Mouse (Mus musculus) granulocyte monocyte progenitor cell, adult 5-6 weeks (primary cell): ENCODE results near the gene Ccdc122. TPM values are rescaled to one million over a fixed set of nuclear protein-coding genes. Genes with fewer than 3 reads are reported as not detected.
"Not testable (repeated sequence)": the region's sequence is repeated elsewhere in the genome, so short reads cannot be mapped to it uniquely, and the experiment has no call there.

ENCODE experiments used
- ATAC-seq: replicated peaks from 2 replicates; pipeline ENCODE4 v1.8.0; 2016; ENCODE audit warnings: mild to moderate bottlenecking, moderate TSS enrichment, inconsistent platforms; ENCODE audit not compliant: poor library complexity, severe bottlenecking
- total RNA-seq, 2 experiments: library from RNA; stranded (forward) in 1 of 2; stranded (reverse) in 1 of 2; fragments of 200-712, 200-1000 nt in 1 of 2; fragments of >200 nt in 1 of 2; fragmentation: Nextera tagmentation in 1 of 2; gene quantifications; 2 replicates each; pipeline ENCODE4 v1.2.3; 2014 to 2017

Gene Ccdc122
- total RNA-seq (2014; fragmentation: Nextera tagmentation) (8.9 and 13.6 TPM in 2 replicates), total RNA-seq (2017) (14.8 and 27.9 TPM in 2 replicates)

DNA sequence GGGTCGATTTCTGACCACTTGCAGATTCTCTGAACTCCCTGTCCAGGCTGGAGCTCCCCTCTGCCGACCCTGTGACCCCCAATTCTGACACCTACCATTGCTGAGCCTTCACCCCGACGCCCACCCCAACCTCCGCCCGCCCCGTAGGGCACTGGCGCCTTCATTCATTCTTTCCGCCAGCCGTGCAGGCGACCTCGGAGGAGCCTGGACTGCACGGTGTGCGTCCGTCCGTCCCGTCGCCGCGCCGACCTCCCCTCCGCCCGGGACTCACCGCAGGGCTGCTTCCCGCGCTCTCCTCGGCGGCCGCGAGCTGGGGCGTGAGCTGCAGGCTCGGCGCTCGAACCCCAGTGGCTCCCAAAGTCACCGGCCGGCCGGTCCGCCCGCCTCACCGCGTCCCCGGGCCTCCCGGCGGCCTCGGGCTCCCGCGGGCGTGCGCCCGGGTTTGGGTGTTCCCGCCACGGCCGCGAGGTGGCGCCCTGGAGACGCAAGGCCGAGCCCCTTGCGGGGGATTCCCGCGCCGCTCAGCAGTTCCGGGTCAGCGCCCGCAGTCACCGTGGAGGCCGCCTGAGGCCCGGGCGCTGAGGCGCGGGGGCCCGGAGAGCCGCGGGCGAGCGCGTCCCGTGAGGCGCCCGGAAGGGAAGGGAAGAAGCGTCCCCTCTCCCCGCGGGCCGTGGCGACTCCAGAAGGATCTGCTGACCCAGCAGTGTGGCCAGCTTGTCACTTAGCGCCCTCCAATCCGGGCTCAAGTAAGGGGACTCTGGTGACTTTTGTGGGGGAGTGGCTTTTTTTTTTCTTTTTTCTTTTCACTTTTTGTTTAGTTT, at the start of gene Ccdc122, which contains the start of gene Lacc1:
Ccdc122 (plus strand) TSS at position 547 of the 821 bp plus-strand sequence.
Lacc1 (minus strand) TSS at position 679 of the 821 bp plus-strand sequence.
- peak; percentile 58 for ATAC-seq

DNA sequence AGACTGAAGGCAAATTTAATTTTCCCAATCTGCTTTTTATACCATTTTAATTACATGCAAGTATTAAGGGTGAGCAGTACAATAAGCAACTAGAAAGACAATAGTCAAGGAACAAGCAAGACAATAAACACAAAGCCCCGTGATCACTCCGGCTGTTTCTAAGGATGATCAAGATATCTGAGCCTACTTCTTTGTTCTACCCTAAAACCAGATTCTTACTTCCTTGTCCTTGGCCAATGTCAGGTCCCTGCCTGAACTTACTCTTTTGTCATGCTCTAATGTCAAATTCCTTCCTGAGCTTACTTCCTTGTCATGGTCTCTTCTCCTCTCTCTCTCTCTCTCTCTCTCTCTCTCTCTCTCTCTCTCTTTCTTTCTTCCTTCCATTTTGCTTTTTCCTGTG, 46.2 kb upstream of the Ccdc122 start:
- not testable (repeated sequence) for ATAC-seq

DNA sequence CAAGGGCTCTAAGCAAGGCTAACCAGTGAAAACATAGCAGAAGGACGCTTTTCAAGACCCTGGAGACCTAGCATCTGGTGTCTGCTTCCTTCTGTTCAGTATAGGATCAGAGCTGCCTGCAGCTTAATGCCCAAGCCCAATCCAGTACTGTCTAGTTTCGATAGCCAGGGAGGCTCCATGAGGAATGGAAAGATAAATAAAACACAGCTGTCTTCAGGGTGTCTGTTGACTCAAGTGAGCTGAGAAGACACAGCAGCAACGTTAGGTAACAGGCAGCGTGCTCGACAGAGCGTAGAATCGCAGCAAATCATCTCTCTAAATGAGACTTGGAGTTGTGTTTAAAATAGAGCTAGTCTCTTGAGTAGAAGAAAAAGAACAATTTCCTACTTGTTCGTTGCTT, 31.8 kb upstream of the Ccdc122 start:
- ATAC-seq, result no peak

DNA sequence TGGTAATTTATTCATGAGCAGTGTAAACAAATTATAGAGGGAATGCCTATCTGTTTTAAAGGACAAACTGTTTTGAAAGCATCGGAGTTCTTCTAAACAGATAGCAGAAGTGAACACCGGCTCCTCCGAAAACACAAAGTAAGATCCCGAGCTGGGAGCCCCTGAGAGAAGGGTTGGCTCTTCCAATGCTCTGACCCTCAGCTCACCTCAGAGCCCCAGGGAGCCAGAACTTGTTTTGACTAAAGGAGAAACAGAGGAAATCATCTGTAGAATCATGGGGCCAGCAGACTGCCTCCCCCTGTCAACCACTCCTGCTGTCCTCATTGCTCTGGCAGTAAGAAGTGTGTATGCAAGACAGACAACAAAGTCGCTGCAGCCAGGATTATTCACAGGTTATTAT, 31.0 kb upstream of the Ccdc122 start:
- ATAC-seq, result no peak

DNA sequence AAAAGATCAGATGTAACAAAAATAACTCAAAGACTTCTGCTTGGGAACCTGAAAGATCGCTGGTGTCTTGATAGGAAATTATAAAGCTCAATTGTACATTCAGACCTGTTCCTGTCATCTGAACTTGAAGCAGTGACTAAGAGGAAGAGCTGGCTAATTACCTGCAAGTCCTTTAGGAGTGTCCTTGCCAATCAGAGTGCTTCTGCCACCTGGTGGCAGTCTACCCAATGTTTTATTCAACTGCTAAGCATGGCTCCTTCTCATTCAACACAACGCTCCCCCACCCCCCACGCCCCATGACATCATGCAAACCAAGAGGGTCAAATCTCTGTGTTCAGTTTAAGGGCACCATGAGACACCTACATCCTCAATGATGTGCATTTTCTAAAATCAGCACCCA, 28.3 kb upstream of the Ccdc122 start:
- ATAC-seq, result peak; percentile 85

DNA sequence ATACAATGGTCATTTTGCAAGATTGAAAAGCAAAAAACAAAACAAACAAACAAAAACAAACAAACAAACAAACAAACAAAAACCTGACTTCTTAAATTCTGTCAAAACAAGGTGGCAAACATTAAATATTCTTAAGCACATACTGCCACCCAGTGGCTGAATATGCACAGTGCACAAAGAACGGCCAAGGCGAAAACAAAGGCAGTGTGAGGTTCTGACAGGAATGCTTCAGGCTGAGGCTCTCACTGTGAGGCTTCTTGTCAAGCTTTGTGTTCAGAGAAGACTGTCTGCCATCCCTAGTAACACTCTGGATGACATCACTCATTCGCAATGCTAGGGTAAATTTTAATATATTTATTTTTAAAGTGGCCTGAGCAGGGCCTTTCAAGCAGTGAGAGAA, 24.8 kb upstream of the Ccdc122 start:
- ATAC-seq, result peak; percentile 67

DNA sequence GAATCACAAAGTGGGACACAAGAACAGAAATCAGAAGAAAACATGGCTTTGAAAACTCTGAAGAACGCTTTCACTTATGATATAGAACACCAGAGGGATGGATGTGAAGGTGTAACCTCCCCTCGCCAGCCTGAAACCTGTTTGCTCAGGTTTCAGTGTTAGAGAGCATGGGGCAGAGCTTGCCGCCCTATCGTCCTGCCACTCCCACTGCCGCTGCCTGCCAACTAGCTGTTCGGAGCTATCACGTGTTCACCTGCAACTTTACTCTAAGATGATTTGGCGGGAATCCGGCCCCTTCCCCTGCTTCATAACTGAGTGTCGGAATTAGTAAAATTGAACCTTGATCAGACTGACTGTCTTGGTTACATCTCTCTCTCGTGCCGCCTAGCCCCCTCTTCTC, 19.8 kb upstream of the Ccdc122 start:
- ATAC-seq, result not testable (repeated sequence)

DNA sequence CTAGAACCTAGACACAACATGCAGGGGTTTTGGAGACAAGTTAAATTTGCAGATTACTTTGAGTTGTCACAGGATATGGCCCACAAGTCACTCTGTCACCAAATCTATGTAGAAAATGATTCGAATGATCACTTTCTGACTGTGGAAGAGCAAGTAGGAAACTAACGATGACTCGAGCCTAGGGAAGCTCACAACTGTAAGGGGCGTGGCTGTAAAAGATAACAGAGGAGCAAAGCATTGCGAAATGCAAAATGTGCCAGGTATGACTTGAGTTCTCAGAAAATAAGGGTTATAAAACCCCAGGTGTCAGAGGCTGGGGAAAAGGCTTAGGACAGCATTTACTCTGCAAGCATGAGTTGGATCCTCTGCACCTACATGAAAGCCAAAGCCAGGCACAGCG, 19.4 kb upstream of the Ccdc122 start:
- ATAC-seq, result no peak

DNA sequence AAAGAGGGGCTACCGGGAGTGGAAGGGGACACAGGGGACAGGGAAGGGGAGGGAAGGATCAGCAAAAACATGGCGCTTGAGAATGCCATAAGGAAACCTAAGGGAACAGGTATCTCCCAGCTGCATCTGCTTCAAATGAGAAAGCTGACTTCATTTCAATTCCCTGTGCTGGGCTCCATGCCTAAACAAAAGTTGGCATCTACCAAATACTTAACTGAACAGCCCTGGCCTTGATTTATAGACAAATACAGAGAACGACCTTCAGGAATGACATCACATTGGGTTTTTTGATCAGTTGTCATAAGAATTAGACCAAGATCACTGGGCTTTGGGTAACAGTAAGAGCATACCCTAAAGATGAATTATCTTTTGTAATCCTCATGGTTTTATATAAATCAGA, 12.1 kb upstream of the Ccdc122 start:
- no peak for ATAC-seq

DNA sequence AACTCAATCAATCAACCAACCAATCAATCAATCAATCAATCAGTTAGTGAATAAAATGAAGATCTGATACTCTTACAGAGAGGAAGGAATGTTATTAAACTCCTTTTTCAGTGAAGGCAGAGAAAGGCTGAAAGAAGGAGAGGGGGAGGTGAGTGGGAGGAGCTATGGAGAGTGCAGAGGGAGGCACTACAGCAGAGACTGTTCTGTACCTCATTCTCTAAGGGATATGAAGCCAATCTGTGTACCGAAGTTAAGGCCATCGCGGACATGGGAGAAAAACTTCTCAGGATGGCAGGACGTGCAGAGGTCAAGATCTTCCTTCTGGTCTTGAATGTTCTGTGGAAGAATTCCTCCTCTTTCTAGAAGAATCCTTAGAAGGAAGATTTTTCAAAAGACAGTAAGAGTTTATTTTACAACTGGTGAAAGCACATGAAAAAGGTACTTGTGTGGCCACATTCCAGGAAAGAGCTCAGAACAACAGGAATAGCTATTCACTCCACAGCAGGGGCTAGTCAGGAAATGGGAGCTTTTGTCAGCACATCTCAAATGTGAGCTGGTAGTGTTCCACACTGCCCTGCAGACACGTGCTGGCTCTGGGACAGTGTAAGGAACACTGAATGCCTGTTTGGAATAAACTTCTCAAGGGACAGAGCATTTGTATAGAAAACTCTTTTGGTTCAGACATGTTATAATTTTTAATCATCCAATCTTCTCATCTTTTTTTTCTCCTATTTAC, 7.1 kb upstream of the Ccdc122 start:
- no peak for ATAC-seq

DNA sequence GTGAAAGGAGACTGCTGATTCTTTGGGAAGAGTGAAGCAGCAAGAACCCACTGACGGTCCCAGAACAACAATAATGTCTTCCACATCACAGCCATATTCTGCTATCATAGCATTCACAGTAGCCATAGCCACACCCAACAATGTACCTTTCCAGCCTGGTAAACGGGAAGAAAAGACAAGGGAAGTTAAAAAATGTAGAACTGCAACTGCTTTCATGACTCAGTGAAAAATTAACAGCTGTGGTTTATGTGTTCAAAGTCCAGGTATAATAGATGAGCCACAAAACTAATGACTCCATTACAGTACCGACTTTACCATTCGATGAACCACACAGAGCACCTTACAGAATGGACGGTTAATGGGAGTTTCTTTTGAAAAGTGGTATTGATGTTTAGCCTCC, 5.8 kb upstream of the Ccdc122 start:
- no peak for ATAC-seq

DNA sequence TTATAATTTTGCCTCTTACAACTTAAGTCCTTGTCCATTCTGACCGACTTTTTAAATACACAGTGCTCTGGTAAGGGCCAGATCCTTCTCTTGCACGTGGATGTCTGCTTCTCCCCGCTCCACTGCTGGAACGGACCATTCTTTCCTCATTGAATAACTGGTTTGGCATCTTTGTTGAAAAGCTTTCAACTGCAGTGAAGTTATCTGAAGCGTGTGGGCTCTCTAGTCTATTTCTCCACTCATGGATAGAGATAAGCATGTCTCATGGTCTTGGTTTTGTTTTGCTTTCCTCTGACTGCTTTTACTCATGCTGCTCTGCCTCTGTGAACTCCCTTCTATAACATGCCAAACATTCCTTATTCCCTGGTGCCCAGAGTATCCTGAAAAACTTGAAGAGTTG, 4.1 kb upstream of the Ccdc122 start:
- no peak for ATAC-seq

DNA sequence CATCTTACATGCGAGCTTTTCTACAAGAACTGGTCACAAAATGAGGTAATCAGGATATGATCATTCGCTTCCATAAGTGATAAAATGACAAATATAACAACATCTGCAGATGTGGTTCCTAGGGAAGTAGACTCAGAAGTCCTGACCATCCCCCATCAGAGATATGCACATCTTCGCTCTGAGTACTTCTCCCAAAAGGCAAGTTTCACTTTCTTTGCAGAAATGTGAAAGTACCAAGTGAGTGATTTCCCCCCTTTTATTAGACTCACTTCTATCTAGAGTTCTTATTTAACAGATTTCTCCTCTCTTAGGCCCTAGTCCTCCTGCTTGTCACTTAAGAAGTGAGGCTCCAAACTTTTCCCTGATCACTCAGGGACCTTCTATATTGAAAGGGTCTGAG, 3.2 kb upstream of the Ccdc122 start:
- ATAC-seq, result peak; percentile 48

DNA sequence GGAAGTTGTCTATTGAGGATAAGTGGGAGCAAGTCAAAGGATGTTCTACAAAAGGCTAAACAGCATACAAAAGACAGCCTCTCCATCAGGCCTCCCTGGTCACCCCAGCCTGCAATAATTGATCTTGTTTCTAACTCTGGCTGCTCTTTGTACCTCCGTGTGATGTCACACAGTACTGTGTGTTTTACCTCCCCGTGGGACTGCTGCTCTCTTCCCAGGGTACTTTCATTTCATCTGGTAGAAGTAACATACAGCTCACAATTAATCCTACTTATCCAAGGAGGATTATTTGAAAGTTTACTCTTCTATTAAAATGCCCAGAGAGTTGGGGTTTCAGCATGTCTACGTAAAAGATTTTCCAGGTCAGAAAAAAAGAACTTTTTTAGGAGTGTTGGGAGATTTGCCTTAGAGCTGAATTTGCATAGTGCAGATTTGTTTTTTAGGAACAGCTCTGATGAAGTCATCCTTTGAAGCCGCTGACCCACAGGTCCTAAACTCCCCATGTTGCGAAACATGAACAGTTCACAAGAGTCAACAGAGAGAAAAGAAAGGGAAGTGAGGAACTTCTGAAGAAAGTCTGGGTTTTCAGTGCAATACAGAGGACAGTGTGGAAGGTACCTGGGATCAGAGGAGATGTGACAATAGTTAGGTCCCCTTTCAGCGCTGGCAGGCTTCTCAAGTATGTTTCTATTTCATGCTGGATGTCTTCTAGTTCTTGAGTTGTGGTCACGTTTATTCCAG, 2.2 kb upstream of the Ccdc122 start:
- peak; percentile 71 for ATAC-seq

DNA sequence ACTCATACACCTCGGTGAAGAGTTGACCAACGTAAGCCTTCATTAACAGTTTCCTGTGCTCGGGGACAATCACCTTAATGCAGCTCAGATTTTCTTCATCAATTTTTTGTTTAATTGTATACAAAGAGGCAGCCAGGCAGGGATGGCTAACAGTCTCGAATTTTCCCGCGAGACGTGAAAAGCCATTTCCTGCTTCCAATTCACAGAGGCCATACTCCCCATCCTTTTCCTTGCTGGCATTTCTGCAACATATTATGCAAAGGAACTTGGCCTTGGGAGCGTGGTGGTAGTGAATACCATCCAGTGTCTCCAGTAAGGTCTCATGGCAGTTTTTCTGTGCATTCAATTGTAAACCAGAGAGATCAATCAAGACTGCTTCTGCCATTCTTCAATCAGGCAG, 1.6 kb upstream of the Ccdc122 start:
- no peak for ATAC-seq

DNA sequence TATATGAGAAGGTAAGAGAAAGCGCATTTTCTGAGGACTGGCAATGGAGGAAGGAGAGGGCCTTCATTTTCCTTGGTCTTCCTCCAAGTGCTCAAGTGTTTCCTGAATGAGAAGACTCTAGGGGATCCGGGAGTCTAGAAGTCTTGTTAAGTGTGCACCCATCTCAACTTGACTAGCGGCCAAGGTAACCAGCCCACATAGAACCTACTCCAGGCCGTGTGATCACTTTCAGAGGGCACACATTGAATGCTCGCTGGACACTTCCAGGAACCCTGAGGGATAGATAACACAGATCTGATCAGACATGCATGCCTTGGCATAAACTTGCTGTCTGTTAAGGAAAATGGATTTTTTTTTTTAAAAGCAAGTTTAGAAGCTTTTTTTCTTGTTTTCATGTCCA, 758 bp downstream of the Ccdc122 start:
- no peak for ATAC-seq

DNA sequence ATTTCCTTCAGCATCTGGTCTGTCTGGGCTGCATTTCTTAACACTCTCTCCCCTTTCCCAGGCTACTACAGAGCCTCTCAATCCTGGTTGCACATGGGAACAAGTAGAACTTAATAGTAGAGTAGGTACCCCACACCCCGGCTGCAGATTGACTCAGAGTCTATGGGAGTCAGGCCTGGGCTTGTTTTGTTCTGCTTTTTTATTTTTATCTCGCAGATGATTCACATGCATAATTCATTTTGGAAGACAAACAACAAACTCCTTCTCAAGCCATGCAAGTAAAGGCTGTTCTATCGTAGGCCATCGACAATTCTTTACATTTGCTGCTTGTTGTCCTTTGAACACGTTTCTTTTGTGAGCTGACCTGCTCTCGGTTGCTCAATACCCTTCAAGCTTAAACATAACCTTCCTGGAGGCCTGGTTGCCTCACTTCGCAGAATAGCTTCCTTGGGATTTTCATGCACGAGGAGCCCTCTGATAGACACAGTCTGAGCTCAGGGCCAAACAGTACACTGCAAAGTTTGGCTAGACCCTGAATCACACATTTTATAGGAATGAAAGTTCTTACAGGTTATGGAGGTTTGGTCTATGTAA, 1.4 kb downstream of the Ccdc122 start:
- peak; percentile 41 for ATAC-seq

DNA sequence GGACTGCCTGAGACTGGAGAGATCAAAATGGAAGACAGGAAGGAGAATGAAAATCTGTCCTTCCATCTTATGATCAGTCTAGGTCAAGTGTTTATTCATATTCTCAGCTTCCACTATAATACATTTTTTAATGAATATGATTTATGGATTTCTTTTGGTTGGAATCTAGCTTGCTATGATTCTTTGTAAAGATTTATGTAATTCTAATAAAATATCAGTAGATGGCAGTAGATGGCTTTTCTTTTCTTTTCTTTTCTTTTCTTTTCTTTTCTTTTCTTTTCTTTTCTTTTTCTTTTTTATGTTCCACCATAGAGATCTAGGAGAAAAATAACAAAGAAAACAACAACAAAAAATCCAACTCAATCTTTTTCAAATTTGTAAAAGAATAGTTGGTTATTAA, 16.7 kb downstream of the Ccdc122 start:
- ATAC-seq, result no peak

DNA sequence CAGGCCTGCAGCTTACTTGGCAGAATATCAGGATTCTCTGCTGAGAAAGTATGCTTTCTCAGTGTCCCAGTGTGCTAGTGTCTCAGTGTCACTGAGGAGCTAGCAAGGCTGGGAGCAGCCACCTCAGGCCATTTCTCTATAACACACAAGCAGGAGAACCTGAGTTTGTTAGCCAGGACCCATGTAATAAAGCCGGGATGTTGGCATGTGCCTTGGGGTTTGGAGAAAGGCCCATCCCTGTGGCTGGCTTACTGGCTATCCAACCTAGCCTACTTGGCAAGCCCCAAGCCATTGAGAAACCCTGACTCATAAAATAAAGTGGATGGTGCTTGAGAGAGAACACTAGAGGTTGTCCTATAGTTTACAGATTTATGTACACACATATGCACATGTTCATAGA, 32.8 kb downstream of the Ccdc122 start:
- no peak for ATAC-seq

DNA sequence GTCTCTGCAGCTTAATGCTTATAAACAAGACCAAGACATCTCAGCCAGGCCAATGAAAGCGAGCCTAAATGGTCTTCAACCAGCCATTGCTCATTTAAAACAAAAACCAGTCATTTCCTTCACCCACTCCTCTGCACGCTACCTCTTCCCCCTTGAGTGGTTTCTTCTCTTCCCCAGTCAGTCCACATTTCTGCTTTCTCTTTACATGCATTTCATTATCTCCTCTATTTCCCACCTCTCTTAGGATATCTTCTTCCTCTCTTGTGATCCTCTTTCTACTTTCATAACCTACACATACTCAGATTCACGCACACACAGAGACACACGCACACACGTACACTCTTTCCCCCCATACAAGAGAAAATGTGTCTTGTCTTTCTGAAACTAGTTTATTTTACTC, 44.7 kb downstream of the Ccdc122 start:
- ATAC-seq, result peak; percentile 91

DNA sequence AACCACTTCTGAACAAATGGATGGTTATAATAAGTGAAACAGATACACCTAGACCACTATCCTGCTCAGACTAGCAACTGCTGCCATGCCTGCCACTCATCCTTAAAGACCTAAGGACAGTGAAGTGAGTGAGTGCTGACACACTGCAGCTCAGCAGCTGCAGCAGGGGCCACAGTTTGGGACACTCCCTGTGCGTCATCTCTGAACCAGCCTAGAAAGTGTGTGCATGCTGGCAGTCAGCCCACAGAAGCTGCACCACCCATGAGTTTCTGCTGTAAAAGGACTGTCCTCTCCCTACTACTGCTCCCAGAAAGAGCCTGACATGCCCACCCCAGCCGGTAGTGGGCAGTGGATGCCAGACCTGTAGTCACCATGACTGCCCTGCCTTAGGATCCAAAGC, 63.7 kb downstream of the Ccdc122 start:
- ATAC-seq, result no peak
